Mouse (Mus musculus): ENCODE data around the gene Gnb1l.
"Not testable (repeated sequence)": the region's sequence is repeated elsewhere in the genome, so short reads cannot be mapped to it uniquely, and the experiment has no call there.

DNA sequence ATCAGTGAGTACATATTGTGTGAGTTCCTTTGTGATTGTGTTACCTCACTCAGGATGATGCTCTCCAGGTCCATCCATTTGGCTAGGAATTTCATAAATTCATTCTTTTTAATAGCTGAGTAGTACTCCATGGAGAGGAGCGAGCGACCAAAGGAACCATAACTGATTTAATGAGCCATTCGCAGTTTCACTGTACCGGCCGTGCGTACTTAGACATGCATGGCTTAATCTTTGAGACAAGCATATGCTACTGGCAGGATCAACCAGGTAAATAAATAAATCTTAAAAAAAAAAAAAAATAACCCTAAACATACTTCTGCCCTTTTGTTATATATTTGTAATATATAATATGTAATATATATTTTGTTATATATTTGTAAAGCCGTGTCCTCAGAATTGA is 34.5 kb downstream of the Gnb1l start:
- not testable (repeated sequence) for TF ChIP-seq CTCF (IDR thresholded peaks at IDR 0.05; ENCODE audit: low read depth, low read length); EP300 (IDR thresholded peaks at IDR 0.05; ENCODE audit: insufficient read depth, low read depth, low read length); POLR2A (IDR thresholded peaks at IDR 0.05; ENCODE audit: insufficient read depth, low read length)

Measured in ES-Bruce4 (cell line).